Mouse (Mus musculus): ENCODE data around the gene Ccdc97. TPM values are rescaled to one million over a fixed set of nuclear protein-coding genes. Genes with fewer than 3 reads are reported as not detected.

Gene Ccdc97
- total and polyA plus RNA-seq, 3 experiments = 47.4 to 95.2 (median 50.9) TPM

DNA sequence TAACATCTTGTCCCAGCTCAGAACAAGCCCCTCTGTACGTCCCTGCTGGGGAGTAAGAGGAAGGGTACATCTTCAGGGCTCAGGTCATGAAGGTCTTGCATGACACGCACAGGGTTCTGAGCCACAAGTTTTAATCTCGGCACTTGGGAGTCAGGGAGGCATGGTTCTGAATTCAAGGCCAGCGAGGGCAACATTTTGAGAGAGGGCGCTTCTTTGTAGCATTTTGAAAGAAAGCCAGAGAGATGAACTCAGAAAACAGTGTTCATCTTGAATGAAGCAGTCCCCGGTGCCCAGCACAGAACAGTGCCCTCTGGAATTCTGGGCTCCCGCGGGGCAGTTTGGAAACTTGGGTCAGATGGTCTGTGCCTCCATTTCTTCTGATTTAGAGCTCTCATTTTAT, 52.5 kb downstream of the Ccdc97 start:
- DNase-seq = no peak

Other genes starting within 250 kb of the Ccdc97 start
- 10 to 100 TPM in 1 of 2 experiments, 1 to 10 TPM in 1; 8.4 to 45.0 TPM for gene Ceacam1, start 241.5 kb downstream of the Ccdc97 start, total RNA-seq (2021)
- gene Ceacam1, start 241.5 kb downstream of the Ccdc97 start, polyA plus RNA-seq (2012; rRNA removed) = 5.9 and 9.5 TPM in 2 replicates
- 1 to 10 TPM; 1.1 to 5.0 TPM for gene Ceacam2, start 179.2 kb downstream of the Ccdc97 start, total RNA-seq (2021)
- not detected in 2 replicates for gene Ceacam2, start 179.2 kb downstream of the Ccdc97 start, polyA plus RNA-seq (2012; rRNA removed)
- not detected for gene Erich4, start 103.2 kb downstream of the Ccdc97 start, total RNA-seq (2021)
- gene Erich4, start 103.2 kb downstream of the Ccdc97 start, polyA plus RNA-seq (2012; rRNA removed) = not detected in 2 replicates
- gene Dmac2, start 99.7 kb downstream of the Ccdc97 start, total RNA-seq (2021) = 10 to 100 TPM; 21.4 to 35.3 TPM
- 54.0 and 54.5 TPM in 2 replicates for gene Dmac2, start 99.7 kb downstream of the Ccdc97 start, polyA plus RNA-seq (2012; rRNA removed)
- 1 to 10 TPM; 1.8 to 4.5 TPM for gene B3gnt8, start 92.4 kb downstream of the Ccdc97 start, total RNA-seq (2021)
- 11.8 and 13.0 TPM in 2 replicates for gene B3gnt8, start 92.4 kb downstream of the Ccdc97 start, polyA plus RNA-seq (2012; rRNA removed)
- gene Bckdha, start 60.1 kb downstream of the Ccdc97 start, total RNA-seq (2021) = 100 to 1,000 TPM; 207 to 217 TPM
- gene Bckdha, start 60.1 kb downstream of the Ccdc97 start, polyA plus RNA-seq (2012; rRNA removed) = 626 and 697 TPM in 2 replicates
- 10 to 100 TPM; 42.5 to 44.0 TPM for gene Exosc5, start 59.9 kb downstream of the Ccdc97 start, total RNA-seq (2021)
- 121 and 124 TPM in 2 replicates for gene Exosc5, start 59.9 kb downstream of the Ccdc97 start, polyA plus RNA-seq (2012; rRNA removed)
- under 1 TPM in 1 of 2 experiments, not detected in 1; 0.37 TPM for gene Tmem91, start 43.9 kb downstream of the Ccdc97 start, total RNA-seq (2021)
- 0.67 and 1.1 TPM in 2 replicates for gene Tmem91, start 43.9 kb downstream of the Ccdc97 start, polyA plus RNA-seq (2012; rRNA removed)
- 10 to 100 TPM; 12.2 to 26.4 TPM for gene B9d2, start 38.3 kb downstream of the Ccdc97 start, total RNA-seq (2021)
- gene B9d2, start 38.3 kb downstream of the Ccdc97 start, polyA plus RNA-seq (2012; rRNA removed) = 69.9 and 83.0 TPM in 2 replicates
- 10 to 100 TPM; 30.2 to 36.6 TPM for gene Tgfb1, start 32.1 kb downstream of the Ccdc97 start, total RNA-seq (2021)
- gene Tgfb1, start 32.1 kb downstream of the Ccdc97 start, polyA plus RNA-seq (2012; rRNA removed) = 50.8 and 57.6 TPM in 2 replicates
- 100 to 1,000 TPM; 104 to 109 TPM for gene Hnrnpul1, start 35.7 kb upstream of the Ccdc97 start, total RNA-seq (2021)
- gene Hnrnpul1, start 35.7 kb upstream of the Ccdc97 start, polyA plus RNA-seq (2012; rRNA removed) = 33.0 and 38.7 TPM in 2 replicates
- gene Axl, start 69.6 kb upstream of the Ccdc97 start, total RNA-seq (2021) = 10 to 100 TPM; 42.1 to 73.8 TPM
- gene Axl, start 69.6 kb upstream of the Ccdc97 start, polyA plus RNA-seq (2012; rRNA removed) = 40.3 TPM in 2 replicates
- 1 to 10 TPM; 2.5 to 3.4 TPM for gene Cyp2s1, start 97.8 kb upstream of the Ccdc97 start, total RNA-seq (2021)
- 2.4 and 3.0 TPM in 2 replicates for gene Cyp2s1, start 97.8 kb upstream of the Ccdc97 start, polyA plus RNA-seq (2012; rRNA removed)
- gene Cyp2b10, start 178.5 kb upstream of the Ccdc97 start, total RNA-seq (2021) = 10 to 100 TPM; 16.1 to 54.8 TPM
- 0.18 and 0.37 TPM in 2 replicates for gene Cyp2b10, start 178.5 kb upstream of the Ccdc97 start, polyA plus RNA-seq (2012; rRNA removed)

Data from adrenal gland, adult 2 months (tissue).